Comparison of ENCODE assay signal across 8 mouse cellular contexts in the genomic region with DNA sequence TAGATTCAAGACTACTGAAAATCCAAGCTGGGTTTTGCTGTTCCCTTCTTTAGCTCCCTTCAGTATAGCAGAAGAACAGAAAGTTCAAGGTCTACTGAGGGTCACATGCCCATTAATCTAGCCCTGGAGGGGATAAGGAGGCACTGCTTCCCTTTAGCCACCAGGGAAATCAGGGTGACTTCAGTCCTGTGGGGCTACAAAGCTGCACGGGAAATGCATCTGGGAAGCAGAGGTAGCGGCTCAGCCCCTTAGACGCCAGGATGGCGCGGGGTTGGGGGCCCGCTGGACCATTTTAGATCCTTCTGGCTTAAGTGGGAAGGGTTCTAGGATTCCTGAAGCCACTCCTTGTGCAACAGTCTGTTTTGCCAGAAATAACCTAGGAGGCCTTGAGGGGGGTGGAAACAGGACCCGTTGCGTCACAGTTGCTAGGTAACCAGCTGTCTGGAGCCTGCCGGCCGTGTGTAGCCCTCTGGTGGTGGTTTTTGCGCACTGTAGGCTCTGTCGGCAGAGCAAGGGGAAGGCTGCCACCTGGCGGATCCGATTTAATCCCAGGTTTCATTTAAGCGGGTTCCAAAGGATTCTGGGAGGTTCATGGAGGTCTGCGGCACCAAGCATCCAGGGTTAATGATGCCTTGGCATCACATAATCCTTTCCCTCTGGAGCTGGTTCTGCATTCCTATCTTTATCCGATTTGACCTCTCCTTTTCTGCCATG. TPM values are rescaled to one million over a fixed set of nuclear protein-coding genes. Genes with fewer than 3 reads are reported as not detected.
DNase-seq lines count a peak whose midpoint lies in the region; ATAC-seq and TF ChIP-seq lines count a peak whose summit lies in the region.

No protein-coding gene starts in this region.

- no peak overlapping the region; the same call in 1 of the 2 replicates for H3K4me3 ChIP-seq in bone marrow macrophage, adult 2 months (ENCODE audit: insufficient read depth, low read length)
- no peak overlapping the region for H3K4me3 ChIP-seq in heart, embryonic 11.5 days (ENCODE audit: low read depth, low read length)
- peak overlapping the region; percentile 19 for H3K4me3 ChIP-seq in kidney, embryonic 15.5 days (replicated peaks)
- peak overlapping the region; percentile 17 for H3K4me3 ChIP-seq in limb, embryonic 15.5 days

- no peak overlapping the region for H3K27ac ChIP-seq in bone marrow macrophage, adult 2 months (ENCODE audit: insufficient read depth, low read depth, low read length)
- H3K27ac ChIP-seq in heart, embryonic 11.5 days (ENCODE audit: low read depth, low read length), result peak overlapping the region; percentile 91
- H3K27ac ChIP-seq in kidney, embryonic 15.5 days, result peak overlapping the region; percentile 59
- peak overlapping the region; percentile 88 for H3K27ac ChIP-seq in limb, embryonic 15.5 days

- H3K36me3 ChIP-seq in heart, embryonic 11.5 days (ENCODE audit: control insufficient read depth, insufficient read depth, low read length), result peaks cover 7% of the 10 kb centered on the region; the same call in 1 of the 2 replicates
- H3K36me3 ChIP-seq in kidney, embryonic 15.5 days, result peaks cover 30% of the 10 kb centered on the region
- H3K36me3 ChIP-seq in limb, embryonic 15.5 days, result peaks cover 38% of the 10 kb centered on the region

- peak; percentile 91 for DNase-seq in B cell, adult 2 months
- peak; percentile 33 to 49 for DNase-seq in monocyte, adult 2 months (ENCODE audit: low read depth in 1 of 2, low spot score in 2 of 2)
- DNase-seq in spleen, postnatal 14 days (ENCODE audit: low spot score in 2 of 2), result peak; percentile 54 to 77

- ATAC-seq in erythroblast, adult 5-6 weeks (replicated peaks; ENCODE audit: low FRiP score, poor library complexity, severe bottlenecking), result peak; percentile 62; the same call in 1 of the 2 replicates
- ATAC-seq in heart, embryonic 11.5 days (replicated peaks; ENCODE audit: insufficient number of reproducible peaks, low FRiP score, low TSS enrichment), result peak; percentile 78
- peak; percentile 95 for ATAC-seq in kidney, embryonic 15.5 days (replicated peaks; ENCODE audit: low FRiP score)
- ATAC-seq in limb, embryonic 15.5 days (ENCODE audit: insufficient number of reproducible peaks, low FRiP score, low TSS enrichment, low read depth), result peak; percentile 92

- WGBS in heart, embryonic 11.5 days (ENCODE audit: insufficient replicate concordance), result 6% methylated on average over 17 of the region's 17 CpGs
- WGBS in kidney, embryonic 15.5 days, result 4% methylated on average over 17 of the region's 17 CpGs
- WGBS in limb, embryonic 15.5 days, result 3% methylated on average over 17 of the region's 17 CpGs

- H3K27me3 ChIP-seq in heart, embryonic 11.5 days (ENCODE audit: control insufficient read depth, insufficient read depth, low read length), result no peaks in the 10 kb centered on the region
- no peaks in the 10 kb centered on the region for H3K27me3 ChIP-seq in kidney, embryonic 15.5 days
- H3K27me3 ChIP-seq in limb, embryonic 15.5 days, result no peaks in the 10 kb centered on the region

- peak overlapping the region; percentile 53 for H3K9ac ChIP-seq in heart, embryonic 11.5 days (ENCODE audit: low read depth, low read length)
- peak overlapping the region; percentile 1; the same call in 1 of the 2 replicates for H3K9ac ChIP-seq in kidney, embryonic 15.5 days
- H3K9ac ChIP-seq in limb, embryonic 15.5 days, result no peak overlapping the region

- peak overlapping the region; percentile 51 for H3K4me2 ChIP-seq in heart, embryonic 11.5 days
- peak overlapping the region; percentile 46 for H3K4me2 ChIP-seq in kidney, embryonic 15.5 days
- peak overlapping the region; percentile 45 for H3K4me2 ChIP-seq in limb, embryonic 15.5 days

- TF ChIP-seq CTCF in bone marrow macrophage, adult 2 months (IDR thresholded peaks at IDR 0.05; ENCODE audit: low read depth, low read length), result peak; percentile 99

- TF ChIP-seq POLR2A in bone marrow macrophage, adult 2 months (IDR thresholded peaks at IDR 0.05; ENCODE audit: borderline replicate concordance, low read depth, low read length), result no peak

- H3K4me1 ChIP-seq in bone marrow macrophage, adult 2 months (ENCODE audit: control insufficient read depth, insufficient read depth, low read length), result peaks cover 6% of the 10 kb centered on the region
- H3K4me1 ChIP-seq in heart, embryonic 11.5 days (ENCODE audit: control insufficient read depth, insufficient read depth, low read length), result peaks cover 17% of the 10 kb centered on the region
- H3K4me1 ChIP-seq in kidney, embryonic 15.5 days, result peaks cover 20% of the 10 kb centered on the region
- H3K4me1 ChIP-seq in limb, embryonic 15.5 days, result peaks cover 17% of the 10 kb centered on the region

- no peaks in the 10 kb centered on the region for H3K9me3 ChIP-seq in heart, embryonic 11.5 days (replicated peaks; ENCODE audit: control insufficient read depth, low read length)
- no peaks in the 10 kb centered on the region for H3K9me3 ChIP-seq in kidney, embryonic 15.5 days (replicated peaks)
- H3K9me3 ChIP-seq in limb, embryonic 15.5 days, result no peaks in the 10 kb centered on the region

RNA-seq across cellular contexts. Expression of a gene that starts 13.3 kb away (rescaled TPM):
- polyA plus RNA-seq in bone marrow macrophage, adult 2 months (2012; ENCODE audit: insufficient read depth, insufficient read length, missing spikeins), result 3.0 and 3.1 TPM in 2 replicates
- total RNA-seq in erythroblast, adult 5-6 weeks (2015; ENCODE audit: low replicate concordance), result not detected in 2 replicates
- total RNA-seq in erythroblast, adult 5-6 weeks (2017; ENCODE audit: low replicate concordance), result 0.09 and 1.5 TPM in 2 replicates
- polyA plus RNA-seq in heart, embryonic 11.5 days (2014; fragmentation: Nextera tagmentation; extraction: Ambion mirVana), result 13.3 and 14.2 TPM in 2 replicates
- 20.9 and 22.5 TPM in 2 replicates for polyA plus RNA-seq in kidney, embryonic 15.5 days (2015; fragmentation: Nextera tagmentation; extraction: Ambion mirVana)
- 24.1 and 24.8 TPM in 2 replicates for polyA plus RNA-seq in limb, embryonic 15.5 days (2015; fragmentation: Nextera tagmentation; extraction: Ambion mirVana)

RNA-seq across cellular contexts. Expression of a gene that starts 38.0 kb away (rescaled TPM):
- 45.6 and 49.3 TPM in 2 replicates for polyA plus RNA-seq in bone marrow macrophage, adult 2 months (2012; ENCODE audit: insufficient read depth, insufficient read length, missing spikeins)
- total RNA-seq in erythroblast, adult 5-6 weeks (2015; ENCODE audit: low replicate concordance), result 10.9 and 14.0 TPM in 2 replicates
- total RNA-seq in erythroblast, adult 5-6 weeks (2017; ENCODE audit: low replicate concordance), result 14.3 and 31.6 TPM in 2 replicates
- polyA plus RNA-seq in heart, embryonic 11.5 days (2014; fragmentation: Nextera tagmentation; extraction: Ambion mirVana), result 9.1 and 11.6 TPM in 2 replicates
- polyA plus RNA-seq in kidney, embryonic 15.5 days (2015; fragmentation: Nextera tagmentation; extraction: Ambion mirVana), result 25.1 and 26.5 TPM in 2 replicates
- polyA plus RNA-seq in limb, embryonic 15.5 days (2015; fragmentation: Nextera tagmentation; extraction: Ambion mirVana), result 19.9 and 20.2 TPM in 2 replicates

RNA-seq across cellular contexts. Expression of a gene that starts 52.5 kb away (rescaled TPM):
- not detected in 2 replicates for polyA plus RNA-seq in bone marrow macrophage, adult 2 months (2012; ENCODE audit: insufficient read depth, insufficient read length, missing spikeins)
- total RNA-seq in erythroblast, adult 5-6 weeks (2015; ENCODE audit: low replicate concordance), result not detected in 2 replicates
- not detected in 2 replicates for total RNA-seq in erythroblast, adult 5-6 weeks (2017; ENCODE audit: low replicate concordance)
- 4.0 and 4.8 TPM in 2 replicates for polyA plus RNA-seq in heart, embryonic 11.5 days (2014; fragmentation: Nextera tagmentation; extraction: Ambion mirVana)
- 6.0 and 11.2 TPM in 2 replicates for polyA plus RNA-seq in kidney, embryonic 15.5 days (2015; fragmentation: Nextera tagmentation; extraction: Ambion mirVana)
- 11.2 and 12.2 TPM in 2 replicates for polyA plus RNA-seq in limb, embryonic 15.5 days (2015; fragmentation: Nextera tagmentation; extraction: Ambion mirVana)

RNA-seq across cellular contexts. Expression of a gene that starts 53.1 kb away (rescaled TPM):
- polyA plus RNA-seq in bone marrow macrophage, adult 2 months (2012; ENCODE audit: insufficient read depth, insufficient read length, missing spikeins), result 0.33 TPM in 1 of 2 replicates, not detected in the other
- total RNA-seq in erythroblast, adult 5-6 weeks (2015; ENCODE audit: low replicate concordance), result not detected in 2 replicates
- not detected in 2 replicates for total RNA-seq in erythroblast, adult 5-6 weeks (2017; ENCODE audit: low replicate concordance)
- polyA plus RNA-seq in heart, embryonic 11.5 days (2014; fragmentation: Nextera tagmentation; extraction: Ambion mirVana), result 98.8 and 102 TPM in 2 replicates
- polyA plus RNA-seq in kidney, embryonic 15.5 days (2015; fragmentation: Nextera tagmentation; extraction: Ambion mirVana), result 67.2 and 80.1 TPM in 2 replicates
- polyA plus RNA-seq in limb, embryonic 15.5 days (2015; fragmentation: Nextera tagmentation; extraction: Ambion mirVana), result 83.7 and 90.9 TPM in 2 replicates

Comparison
In these comparisons a context has a peak if more than half of its experiments do, and no peak if none do; other contexts are left out.
1. DNase-seq: peak in every context shown above with its lines; median percentile 91 in B cell, adult 2 months; 66 in spleen, postnatal 14 days; 41 in monocyte, adult 2 months.
2. H3K4me3 ChIP-seq: peak in kidney, embryonic 15.5 days (single experiment) and limb, embryonic 15.5 days (single experiment); none in bone marrow macrophage, adult 2 months (single experiment) and heart, embryonic 11.5 days (single experiment).
3. Peak in every context shown above with its lines, with median percentiles within 50 percentile points of each other: ATAC-seq and H3K4me2 ChIP-seq.